Mouse (Mus musculus) liver, embryonic 14.5 days (tissue): ENCODE data around the gene Megf11.

Experiments used
- CTCF ChIP-seq: IDR thresholded peaks from 2 replicates; pipeline ENCODE4 v1.5.1; 2016; ENCODE audit warnings: antibody characterized with exemption, low read depth, control low read depth
- EP300 ChIP-seq: IDR thresholded peaks from 2 replicates; pipeline ENCODE4 v1.6.1; 2016; ENCODE audit warnings: antibody characterized with exemption, low read depth

DNA sequence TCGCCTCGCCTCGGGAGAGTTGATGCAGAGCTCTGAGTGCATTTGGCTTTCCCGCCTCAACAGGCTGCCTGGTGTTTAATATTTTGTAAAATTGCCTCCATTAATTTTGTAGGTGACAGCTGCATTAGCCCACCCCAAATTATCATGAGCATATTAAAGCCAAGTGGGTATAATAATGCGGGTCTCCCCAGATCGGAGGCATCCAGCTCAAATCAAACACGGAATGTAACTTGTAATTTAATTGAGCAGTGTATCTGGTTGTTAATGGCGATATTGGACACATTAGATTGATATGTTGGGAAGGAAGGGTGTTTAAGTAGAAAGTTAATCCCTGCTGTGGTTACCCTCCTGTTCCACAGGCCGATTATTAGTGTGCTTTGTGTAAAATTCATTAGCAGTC is 264.0 kb downstream of the Megf11 start:
- no peak for TF ChIP-seq EP300
- no peak for TF ChIP-seq CTCF
